Mouse (Mus musculus) midbrain, embryonic 16.5 days (tissue): ENCODE results near the gene Zfp148. TPM values are rescaled to one million over a fixed set of nuclear protein-coding genes. Genes with fewer than 3 reads are reported as not detected.

Source experiments
- ATAC-seq: fragments of 200-750 bp; cut with Nextera tagmentation; 2 replicates; pipeline ENCODE4 v1.8.0; 2017; ENCODE audit warnings: moderate TSS enrichment
- H3K27ac ChIP-seq: fragments of 300-500 bp; sonication (generic); 2 replicates; pipeline ENCODE4 v1.5.1; 2014; ENCODE audit warnings: mild to moderate bottlenecking, low read length, mixed read lengths
- H3K27me3 ChIP-seq: fragments of 300-500 bp; sonication (generic); 2 replicates; pipeline ENCODE4 v1.6.1; 2014; ENCODE audit warnings: low read depth, low read length, mixed read lengths; ENCODE audit not compliant: control insufficient read depth, insufficient read depth
- H3K36me3 ChIP-seq: fragments of 300-500 bp; sonication (generic); 2 replicates; pipeline ENCODE4 v1.6.1; 2014; ENCODE audit warnings: mild to moderate bottlenecking, low read length, moderate library complexity, mixed read lengths; ENCODE audit not compliant: control insufficient read depth, insufficient read depth
- H3K4me1 ChIP-seq: fragments of 300-500 bp; sonication (generic); 2 replicates; pipeline ENCODE4 v1.6.1; 2014; ENCODE audit warnings: mild to moderate bottlenecking, low read length, mixed read lengths; ENCODE audit not compliant: control insufficient read depth, insufficient read depth
- H3K4me2 ChIP-seq: fragments of 300-500 bp; sonication (generic); 2 replicates; pipeline ENCODE4 v1.6.1; 2014; ENCODE audit warnings: mild to moderate bottlenecking, low read length, mixed read lengths
- H3K4me3 ChIP-seq: fragments of 300-500 bp; sonication (generic); 2 replicates; pipeline ENCODE4 v1.5.1; 2014; ENCODE audit warnings: low read depth, mild to moderate bottlenecking, low read length, moderate library complexity, mixed read lengths
- H3K9ac ChIP-seq: fragments of 300-500 bp; sonication (generic); 2 replicates; pipeline ENCODE4 v1.6.1; 2014; ENCODE audit warnings: low read depth, low read length, mixed read lengths
- H3K9me3 ChIP-seq: fragments of 300-500 bp; sonication (generic); replicated peaks from 2 replicates; pipeline ENCODE4 v1.6.1; 2014; ENCODE audit warnings: mild to moderate bottlenecking, low read length, mixed read lengths; ENCODE audit not compliant: control insufficient read depth, poor library complexity, severe bottlenecking
- WGBS: fragments of 180-500 bp; shearing (Covaris S2); extraction: QIAGEN DNeasy Blood & Tissue Kit; methylation state at CpG from one replicate; pipeline ENCODE4 v1.1.7; 2014; 5-methylcytosine and 5-hydroxymethylcytosine counted together
- polyA plus RNA-seq: library from polyadenylated mRNA; unstranded; fragments of >200 nt; fragmentation: Nextera tagmentation; extraction: Ambion mirVana; gene quantifications from 2 replicates; pipeline ENCODE4 v1.2.1, GENCODE M21; 2015

The Zfp148 gene
- polyA plus RNA-seq, 1 experiment from 2014 or later, result 50.4 TPM

GRCm38 (mm10) chr16:33415607-33416006, 35.0 kb downstream of the Zfp148 start:
- WGBS, result 84% methylated on average over 5 of the region's 5 CpGs
- no peaks in the 10 kb centered on the region for H3K9me3 ChIP-seq
- H3K9ac ChIP-seq, result no peak overlapping the region
- ATAC-seq, result no peak
- H3K4me3 ChIP-seq, result no peak overlapping the region
- H3K27ac ChIP-seq, result no peak overlapping the region
- H3K27me3 ChIP-seq, result no peaks in the 10 kb centered on the region
- H3K4me1 ChIP-seq, result peaks cover 9% of the 10 kb centered on the region
- H3K36me3 ChIP-seq, result no peaks in the 10 kb centered on the region
- H3K4me2 ChIP-seq, result no peak overlapping the region

- H3K4me3 ChIP-seq, result no peak overlapping the region
- ATAC-seq, result no peak
- peak overlapping the region; percentile 53 for H3K27ac ChIP-seq
- H3K9ac ChIP-seq, result no peak overlapping the region
- H3K9me3 ChIP-seq, result no peaks in the 10 kb centered on the region
- H3K27me3 ChIP-seq, result no peaks in the 10 kb centered on the region
- H3K4me1 ChIP-seq, result peaks cover 10% of the 10 kb centered on the region
- WGBS, result 9% methylated on average over 3 of the region's 3 CpGs
- H3K4me2 ChIP-seq, result no peak overlapping the region
- peaks cover 9% of the 10 kb centered on the region; the same call in 1 of the 2 replicates for H3K36me3 ChIP-seq
These were observed 47.7 kb downstream of the Zfp148 start for GRCm38 (mm10) chr16:33428327-33428726.

- no peak for ATAC-seq
- Histone ChIP-seq H3K27me3 (no peaks in the 10 kb centered on the region), H3K4me2 (no peak overlapping the region), H3K9me3 (no peaks in the 10 kb centered on the region), H3K36me3 (peaks cover 5% of the 10 kb centered on the region; the same call in 1 of the 2 replicates), H3K4me3 (no peak overlapping the region), H3K9ac (no peak overlapping the region), H3K27ac (no peak overlapping the region), H3K4me1 (peaks cover 10% of the 10 kb centered on the region)
- 86% methylated on average over 2 of the region's 2 CpGs for whole genome bisulfite sequencing
These were observed 51.0 kb downstream of the Zfp148 start for GRCm38 (mm10) chr16:33431660-33432059.

- WGBS, result 91% methylated on average over 6 of the region's 6 CpGs
- Histone ChIP-seq H3K4me3 (no peak overlapping the region), H3K27ac (no peak overlapping the region), H3K27me3 (no peaks in the 10 kb centered on the region), H3K36me3 (peaks cover under 1% of the 10 kb centered on the region; the same call in 1 of the 2 replicates), H3K9me3 (no peaks in the 10 kb centered on the region), H3K4me1 (no peaks in the 10 kb centered on the region), H3K9ac (no peak overlapping the region), H3K4me2 (no peak overlapping the region)
- ATAC-seq, result no peak
These were observed 60.4 kb downstream of the Zfp148 start for GRCm38 (mm10) chr16:33441065-33441464.

GRCm38 (mm10) chr16:33446830-33447229, 66.2 kb downstream of the Zfp148 start:
- no peak overlapping the region for H3K4me3 ChIP-seq
- no peaks in the 10 kb centered on the region for H3K36me3 ChIP-seq
- H3K4me2 ChIP-seq, result no peak overlapping the region
- peaks cover 3% of the 10 kb centered on the region; the same call in 1 of the 2 replicates for H3K4me1 ChIP-seq
- no peak overlapping the region for H3K27ac ChIP-seq
- no peaks in the 10 kb centered on the region for H3K27me3 ChIP-seq
- no peaks in the 10 kb centered on the region for H3K9me3 ChIP-seq
- no peak overlapping the region for H3K9ac ChIP-seq
- 0 out of 2 replicates have a peak, but pooled peaks have one; percentile 28 for ATAC-seq
- 77% methylated on average over 5 of the region's 5 CpGs for WGBS

- Histone ChIP-seq H3K4me3 (no peak overlapping the region), H3K9me3 (no peaks in the 10 kb centered on the region), H3K9ac (no peak overlapping the region), H3K4me2 (no peak overlapping the region), H3K27ac (no peak overlapping the region), H3K36me3 (no peaks in the 10 kb centered on the region), H3K4me1 (no peaks in the 10 kb centered on the region), H3K27me3 (no peaks in the 10 kb centered on the region)
- ATAC-seq, result no peak
- 95% methylated on average over 2 of the region's 2 CpGs for WGBS
These were observed 73.2 kb downstream of the Zfp148 start for GRCm38 (mm10) chr16:33453826-33454225.

GRCm38 (mm10) chr16:33454306-33454705, 73.7 kb downstream of the Zfp148 start:
- Histone ChIP-seq H3K27ac (no peak overlapping the region), H3K4me2 (no peak overlapping the region), H3K9me3 (no peaks in the 10 kb centered on the region), H3K4me3 (no peak overlapping the region), H3K9ac (no peak overlapping the region), H3K36me3 (no peaks in the 10 kb centered on the region), H3K27me3 (no peaks in the 10 kb centered on the region), H3K4me1 (no peaks in the 10 kb centered on the region)
- 59% methylated on average over 2 of the region's 2 CpGs for WGBS
- no peak for ATAC-seq

- H3K9me3 ChIP-seq, result no peaks in the 10 kb centered on the region
- no peak overlapping the region for H3K9ac ChIP-seq
- ATAC-seq, result no peak
- no peaks in the 10 kb centered on the region for H3K27me3 ChIP-seq
- no peak overlapping the region for H3K4me2 ChIP-seq
- H3K4me3 ChIP-seq, result no peak overlapping the region
- no peak overlapping the region for H3K27ac ChIP-seq
- H3K36me3 ChIP-seq, result no peaks in the 10 kb centered on the region
- 86% methylated on average over 6 of the region's 6 CpGs for WGBS
- H3K4me1 ChIP-seq, result no peaks in the 10 kb centered on the region
These were observed 74.8 kb downstream of the Zfp148 start for GRCm38 (mm10) chr16:33455263-33455910.

GRCm38 (mm10) chr16:33459101-33459500, 78.5 kb downstream of the Zfp148 start:
- H3K4me1 ChIP-seq, result no peaks in the 10 kb centered on the region
- H3K27me3 ChIP-seq, result no peaks in the 10 kb centered on the region
- ATAC-seq, result no peak
- no peak overlapping the region for H3K27ac ChIP-seq
- no peak overlapping the region for H3K4me2 ChIP-seq
- 97% methylated on average over 1 of the region's 1 CpGs for WGBS
- no peaks in the 10 kb centered on the region for H3K36me3 ChIP-seq
- no peak overlapping the region for H3K4me3 ChIP-seq
- no peaks in the 10 kb centered on the region for H3K9me3 ChIP-seq
- H3K9ac ChIP-seq, result no peak overlapping the region
